Mouse (Mus musculus): ENCODE measurements around the gene Fads1. TPM values are rescaled to one million over a fixed set of nuclear protein-coding genes. Genes with fewer than 3 reads are reported as not detected.

Fads1 gene
- 104 and 125 TPM in 2 replicates for polyA plus RNA-seq (2014; fragmentation: Nextera tagmentation; extraction: Ambion mirVana)

GRCm38 (mm10) chr19:10182670-10183298, at the start of gene Fads1:
Gene Fads1 (plus strand): TSS chr19:10182888.
- under 1% methylated on average over 61 of the region's 70 CpGs for WGBS
- Histone ChIP-seq H3K4me1 (ENCODE audit: control insufficient read depth, insufficient read depth, low read length) (peaks cover 15% of the 10 kb centered on the region), H3K9me3 (replicated peaks; ENCODE audit: control insufficient read depth, low read length) (no peaks in the 10 kb centered on the region), H3K4me3 (ENCODE audit: low read depth, low read length) (peak within 1 kb of the TSS; percentile 90), H3K9ac (ENCODE audit: low read length) (peak within 1 kb of the TSS; percentile 99), H3K27ac (ENCODE audit: low read depth, low read length) (peak within 1 kb of the TSS; percentile 95), H3K27me3 (replicated peaks; ENCODE audit: control insufficient read depth, insufficient read depth, low read length) (no peaks in the 10 kb centered on the region), H3K36me3 (ENCODE audit: control insufficient read depth, insufficient read depth, low read length) (peaks cover 30% of the 10 kb centered on the region), H3K4me2 (ENCODE audit: low read length) (peak within 1 kb of the TSS; percentile 92)
- DNase-seq (ENCODE audit: low spot score) (peak; percentile 98), ATAC-seq (peak; percentile 98)

GRCm38 (mm10) chr19:10134692-10135091, 48.0 kb upstream of the Fads1 start:
- Histone ChIP-seq H3K4me3 (ENCODE audit: low read depth, low read length) (no peak overlapping the region), H3K27me3 (replicated peaks; ENCODE audit: control insufficient read depth, insufficient read depth, low read length) (no peaks in the 10 kb centered on the region), H3K9me3 (replicated peaks; ENCODE audit: control insufficient read depth, low read length) (no peaks in the 10 kb centered on the region), H3K9ac (ENCODE audit: low read length) (no peak overlapping the region), H3K36me3 (ENCODE audit: control insufficient read depth, insufficient read depth, low read length) (no peaks in the 10 kb centered on the region), H3K4me2 (ENCODE audit: low read length) (no peak overlapping the region), H3K4me1 (ENCODE audit: control insufficient read depth, insufficient read depth, low read length) (no peaks in the 10 kb centered on the region), H3K27ac (ENCODE audit: low read depth, low read length) (no peak overlapping the region)
- ATAC-seq: no peak
- no peak for DNase-seq (ENCODE audit: low spot score)
- 67% methylated on average over 2 of the region's 2 CpGs for WGBS

- no peak overlapping the region for H3K4me2 ChIP-seq (ENCODE audit: low read length)
- no peak for ATAC-seq
- H3K27me3 ChIP-seq (replicated peaks; ENCODE audit: control insufficient read depth, insufficient read depth, low read length): no peaks in the 10 kb centered on the region
- no peak for DNase-seq (ENCODE audit: low spot score)
- no peak overlapping the region for H3K4me3 ChIP-seq (ENCODE audit: low read depth, low read length)
- WGBS: 84% methylated on average over 5 of the region's 5 CpGs
- no peaks in the 10 kb centered on the region for H3K9me3 ChIP-seq (replicated peaks; ENCODE audit: control insufficient read depth, low read length)
- no peak overlapping the region for H3K27ac ChIP-seq (ENCODE audit: low read depth, low read length)
- no peaks in the 10 kb centered on the region for H3K36me3 ChIP-seq (ENCODE audit: control insufficient read depth, insufficient read depth, low read length)
- no peak overlapping the region for H3K9ac ChIP-seq (ENCODE audit: low read length)
- no peaks in the 10 kb centered on the region for H3K4me1 ChIP-seq (ENCODE audit: control insufficient read depth, insufficient read depth, low read length)
Observed at GRCm38 (mm10) chr19:10137423-10137822, 45.3 kb upstream of the Fads1 start.

- no peaks in the 10 kb centered on the region for H3K4me1 ChIP-seq (ENCODE audit: control insufficient read depth, insufficient read depth, low read length)
- 85% methylated on average over 6 of the region's 6 CpGs for WGBS
- DNase-seq (ENCODE audit: low spot score): no peak
- H3K9me3 ChIP-seq (replicated peaks; ENCODE audit: control insufficient read depth, low read length): no peaks in the 10 kb centered on the region
- no peaks in the 10 kb centered on the region for H3K27me3 ChIP-seq (replicated peaks; ENCODE audit: control insufficient read depth, insufficient read depth, low read length)
- H3K27ac ChIP-seq (ENCODE audit: low read depth, low read length): no peak overlapping the region
- no peak overlapping the region for H3K4me2 ChIP-seq (ENCODE audit: low read length)
- H3K9ac ChIP-seq (ENCODE audit: low read length): no peak overlapping the region
- ATAC-seq: no peak
- no peaks in the 10 kb centered on the region for H3K36me3 ChIP-seq (ENCODE audit: control insufficient read depth, insufficient read depth, low read length)
- no peak overlapping the region for H3K4me3 ChIP-seq (ENCODE audit: low read depth, low read length)
Observed at GRCm38 (mm10) chr19:10139736-10140135, 43.0 kb upstream of the Fads1 start.

- WGBS: 12% methylated on average over 2 of the region's 2 CpGs
- Histone ChIP-seq H3K27me3 (replicated peaks; ENCODE audit: control insufficient read depth, insufficient read depth, low read length) (no peaks in the 10 kb centered on the region), H3K4me1 (ENCODE audit: control insufficient read depth, insufficient read depth, low read length) (no peaks in the 10 kb centered on the region), H3K4me2 (ENCODE audit: low read length) (no peak overlapping the region), H3K4me3 (ENCODE audit: low read depth, low read length) (no peak overlapping the region), H3K9me3 (replicated peaks; ENCODE audit: control insufficient read depth, low read length) (no peaks in the 10 kb centered on the region), H3K9ac (ENCODE audit: low read length) (no peak overlapping the region), H3K27ac (ENCODE audit: low read depth, low read length) (no peak overlapping the region), H3K36me3 (ENCODE audit: control insufficient read depth, insufficient read depth, low read length) (no peaks in the 10 kb centered on the region)
- ATAC-seq: no peak
- peak; percentile 28 for DNase-seq (ENCODE audit: low spot score)
Observed at GRCm38 (mm10) chr19:10143667-10144066, 39.0 kb upstream of the Fads1 start.

GRCm38 (mm10) chr19:10144464-10144863, 38.2 kb upstream of the Fads1 start:
- no peak overlapping the region for H3K4me2 ChIP-seq (ENCODE audit: low read length)
- no peak overlapping the region for H3K9ac ChIP-seq (ENCODE audit: low read length)
- ATAC-seq: no peak
- no peaks in the 10 kb centered on the region for H3K36me3 ChIP-seq (ENCODE audit: control insufficient read depth, insufficient read depth, low read length)
- no peak for DNase-seq (ENCODE audit: low spot score)
- WGBS: 48% methylated on average over 4 of the region's 4 CpGs
- no peaks in the 10 kb centered on the region for H3K4me1 ChIP-seq (ENCODE audit: control insufficient read depth, insufficient read depth, low read length)
- no peak overlapping the region for H3K27ac ChIP-seq (ENCODE audit: low read depth, low read length)
- no peaks in the 10 kb centered on the region for H3K9me3 ChIP-seq (replicated peaks; ENCODE audit: control insufficient read depth, low read length)
- no peak overlapping the region for H3K4me3 ChIP-seq (ENCODE audit: low read depth, low read length)
- H3K27me3 ChIP-seq (replicated peaks; ENCODE audit: control insufficient read depth, insufficient read depth, low read length): no peaks in the 10 kb centered on the region

GRCm38 (mm10) chr19:10148555-10148954, 34.1 kb upstream of the Fads1 start:
- Histone ChIP-seq H3K4me3 (ENCODE audit: low read depth, low read length) (no peak overlapping the region), H3K4me1 (ENCODE audit: control insufficient read depth, insufficient read depth, low read length) (no peaks in the 10 kb centered on the region), H3K4me2 (ENCODE audit: low read length) (no peak overlapping the region), H3K9ac (ENCODE audit: low read length) (no peak overlapping the region), H3K36me3 (ENCODE audit: control insufficient read depth, insufficient read depth, low read length) (no peaks in the 10 kb centered on the region), H3K27ac (ENCODE audit: low read depth, low read length) (no peak overlapping the region), H3K27me3 (replicated peaks; ENCODE audit: control insufficient read depth, insufficient read depth, low read length) (no peaks in the 10 kb centered on the region), H3K9me3 (replicated peaks; ENCODE audit: control insufficient read depth, low read length) (no peaks in the 10 kb centered on the region)
- no peak for ATAC-seq
- no peak for DNase-seq (ENCODE audit: low spot score)
- 79% methylated on average over 6 of the region's 6 CpGs for WGBS

- WGBS: 57% methylated on average over 3 of the region's 3 CpGs
- H3K27ac ChIP-seq (ENCODE audit: low read depth, low read length): no peak overlapping the region
Observed at GRCm38 (mm10) chr19:10149189-10149588, 33.5 kb upstream of the Fads1 start.

GRCm38 (mm10) chr19:10157725-10158124, 25.0 kb upstream of the Fads1 start:
- Histone ChIP-seq H3K36me3 (ENCODE audit: control insufficient read depth, insufficient read depth, low read length) (no peaks in the 10 kb centered on the region), H3K27me3 (replicated peaks; ENCODE audit: control insufficient read depth, insufficient read depth, low read length) (no peaks in the 10 kb centered on the region), H3K9me3 (replicated peaks; ENCODE audit: control insufficient read depth, low read length) (no peaks in the 10 kb centered on the region), H3K9ac (ENCODE audit: low read length) (no peak overlapping the region), H3K4me2 (ENCODE audit: low read length) (no peak overlapping the region), H3K27ac (ENCODE audit: low read depth, low read length) (no peak overlapping the region), H3K4me1 (ENCODE audit: control insufficient read depth, insufficient read depth, low read length) (no peaks in the 10 kb centered on the region), H3K4me3 (ENCODE audit: low read depth, low read length) (no peak overlapping the region)
- WGBS: 79% methylated on average over 2 of the region's 2 CpGs
- ATAC-seq: no peak
- DNase-seq (ENCODE audit: low spot score): no peak

More at GRCm38 (mm10) chr19:10149189-10149588, 33.5 kb upstream of the Fads1 start:
- ATAC-seq (no peak), DNase-seq (ENCODE audit: low spot score) (no peak)
- H3K4me2 ChIP-seq (ENCODE audit: low read length): no peak overlapping the region
- no peak overlapping the region for H3K9ac ChIP-seq (ENCODE audit: low read length)
- H3K36me3 ChIP-seq (ENCODE audit: control insufficient read depth, insufficient read depth, low read length): no peaks in the 10 kb centered on the region
- no peaks in the 10 kb centered on the region for H3K4me1 ChIP-seq (ENCODE audit: control insufficient read depth, insufficient read depth, low read length)
- no peaks in the 10 kb centered on the region for H3K9me3 ChIP-seq (replicated peaks; ENCODE audit: control insufficient read depth, low read length)
- no peaks in the 10 kb centered on the region for H3K27me3 ChIP-seq (replicated peaks; ENCODE audit: control insufficient read depth, insufficient read depth, low read length)
- no peak overlapping the region for H3K4me3 ChIP-seq (ENCODE audit: low read depth, low read length)

Measured in forebrain, embryonic 14.5 days (tissue).